Mouse (Mus musculus): ENCODE measurements at regions not wholly inside any gene's neighbourhood (a gene's known extent, or its start where the extent isn't known, plus 50 kb on each side); places are given as distances from the start of the nearest gene placed in this dataset.

GRCm38 (mm10) chr12:77179138-77179537 lies 58.8 kb upstream of the Fut8 start:
- DNase-seq (ENCODE audit: low spot score in 2 of 2) = no peak

GRCm38 (mm10) chr12:77177811-77178578 lies 59.9 kb upstream of the Fut8 start:
- DNase-seq (ENCODE audit: low spot score in 2 of 2) = peak in 1 of 2 experiments; percentile 14

- DNase-seq (ENCODE audit: low spot score in 2 of 2) = peak; percentile 29 to 43
These were observed 60.6 kb upstream of the Fut8 start for GRCm38 (mm10) chr12:77177303-77177702.

GRCm38 (mm10) chr12:77174032-77174431 lies 63.9 kb upstream of the Fut8 start:
- DNase-seq (ENCODE audit: low spot score in 2 of 2) = no peak

GRCm38 (mm10) chr12:77172540-77172939 lies 65.4 kb upstream of the Fut8 start:
- DNase-seq (ENCODE audit: low spot score in 2 of 2) = no peak

GRCm38 (mm10) chr12:77170257-77170656 lies 67.7 kb upstream of the Fut8 start:
- no peak for DNase-seq (ENCODE audit: low spot score in 2 of 2)

GRCm38 (mm10) chr12:77168367-77168766 lies 69.6 kb upstream of the Fut8 start:
- DNase-seq (ENCODE audit: low spot score in 2 of 2) = no peak

- DNase-seq (ENCODE audit: low spot score in 2 of 2) = no peak
These were observed 81.2 kb upstream of the Fut8 start for GRCm38 (mm10) chr12:77156698-77157097.

- no peak for DNase-seq (ENCODE audit: low spot score in 2 of 2)
These were observed 82.3 kb upstream of the Fut8 start for GRCm38 (mm10) chr12:77155626-77156025.

GRCm38 (mm10) chr12:77151471-77151870 lies 86.5 kb upstream of the Fut8 start:
- no peak for DNase-seq (ENCODE audit: low spot score in 2 of 2)

GRCm38 (mm10) chr12:77149835-77150234 lies 88.1 kb upstream of the Fut8 start:
- no peak for DNase-seq (ENCODE audit: low spot score in 2 of 2)

- DNase-seq (ENCODE audit: low spot score in 2 of 2) = no peak
These were observed 89.8 kb upstream of the Fut8 start for GRCm38 (mm10) chr12:77148146-77148545.

- DNase-seq (ENCODE audit: low spot score in 2 of 2) = no peak
These were observed 94.0 kb upstream of the Fut8 start for GRCm38 (mm10) chr12:77143958-77144357.

GRCm38 (mm10) chr12:77143521-77143920 lies 94.4 kb upstream of the Fut8 start:
- no peak for DNase-seq (ENCODE audit: low spot score in 2 of 2)

GRCm38 (mm10) chr12:77143105-77143504 lies 94.8 kb upstream of the Fut8 start:
- DNase-seq (ENCODE audit: low spot score in 2 of 2) = no peak

- DNase-seq (ENCODE audit: low spot score in 2 of 2) = no peak
These were observed 95.7 kb upstream of the Fut8 start for GRCm38 (mm10) chr12:77142224-77142623.

- no peak for DNase-seq (ENCODE audit: low spot score in 2 of 2)
These were observed 96.4 kb upstream of the Fut8 start for GRCm38 (mm10) chr12:77141260-77142201.

- DNase-seq (ENCODE audit: low spot score in 2 of 2) = no peak
These were observed 97.3 kb upstream of the Fut8 start for GRCm38 (mm10) chr12:77140656-77141055.

GRCm38 (mm10) chr12:77140141-77140540 lies 97.8 kb upstream of the Fut8 start:
- no peak for DNase-seq (ENCODE audit: low spot score in 2 of 2)

GRCm38 (mm10) chr12:77139718-77140117 lies 98.2 kb upstream of the Fut8 start:
- no peak for DNase-seq (ENCODE audit: low spot score in 2 of 2)

- peak; percentile 27 to 56 for DNase-seq (ENCODE audit: low spot score in 2 of 2)
These were observed 99.3 kb upstream of the Fut8 start for GRCm38 (mm10) chr12:77138506-77139201.

- DNase-seq (ENCODE audit: low spot score in 2 of 2) = no peak
These were observed 100.6 kb upstream of the Fut8 start for GRCm38 (mm10) chr12:77137291-77137830.
